Mouse (Mus musculus) embryonic facial prominence, embryonic 11.5 days (tissue): Measurements from ENCODE around the gene Rab11fip5. TPM values are rescaled to one million over a fixed set of nuclear protein-coding genes. Genes with fewer than 3 reads are reported as not detected.

Experiments
- ATAC-seq: fragments of 200-750 bp; cut with Nextera tagmentation; replicated peaks from 2 replicates; pipeline ENCODE4 v1.8.0; 2017; ENCODE audit warnings: low read depth; ENCODE audit not compliant: insufficient number of reproducible peaks, low FRiP score, low TSS enrichment
- DNase-seq: peaks from one replicate; pipeline ENCODE4 v3.0.0-alpha.2; 2015; ENCODE audit warnings: low spot score
- H3K27ac ChIP-seq: fragments of 300-500 bp; sonication (generic); replicated peaks from 2 replicates; pipeline ENCODE4 v1.5.1; 2014; ENCODE audit warnings: mild to moderate bottlenecking, low read depth, low read length, control low read depth
- H3K27me3 ChIP-seq: fragments of 300-500 bp; sonication (generic); 2 replicates; pipeline ENCODE4 v1.6.1; 2014; ENCODE audit warnings: mild to moderate bottlenecking, low read length, moderate library complexity, mixed read lengths; ENCODE audit not compliant: control insufficient read depth, insufficient read depth
- H3K36me3 ChIP-seq: fragments of 300-500 bp; sonication (generic); replicated peaks from 2 replicates; pipeline ENCODE4 v1.6.1; 2014; ENCODE audit warnings: low read depth, mild to moderate bottlenecking, low read length, moderate library complexity, mixed read lengths; ENCODE audit not compliant: control insufficient read depth, insufficient read depth
- H3K4me1 ChIP-seq: fragments of 300-500 bp; sonication (generic); 2 replicates; pipeline ENCODE4 v1.6.1; 2014; ENCODE audit warnings: low read length, mixed read lengths; ENCODE audit not compliant: control insufficient read depth, insufficient read depth
- H3K4me2 ChIP-seq: fragments of 300-500 bp; sonication (generic); 2 replicates; pipeline ENCODE4 v1.6.1; 2014; ENCODE audit warnings: low read depth, mild to moderate bottlenecking, control low read depth, low read length, moderate library complexity
- H3K4me3 ChIP-seq: fragments of 300-500 bp; sonication (generic); 2 replicates; pipeline ENCODE4 v1.5.1; 2014; ENCODE audit warnings: low read depth, low read length, control low read depth
- H3K9ac ChIP-seq: fragments of 300-500 bp; sonication (generic); replicated peaks from 2 replicates; pipeline ENCODE4 v1.6.1; 2014; ENCODE audit warnings: mild to moderate bottlenecking, control low read depth, low read length
- H3K9me3 ChIP-seq: fragments of 300-500 bp; sonication (generic); replicated peaks from 2 replicates; pipeline ENCODE4 v1.6.1; 2016; ENCODE audit warnings: mild to moderate bottlenecking, low read length, inconsistent platforms, mixed read lengths; ENCODE audit not compliant: control insufficient read depth
- WGBS: fragments of 180-500 bp; shearing (Covaris S2); extraction: QIAGEN DNeasy Blood & Tissue Kit; methylation state at CpG from one replicate; pipeline ENCODE4 v1.1.7; 2014; 5-methylcytosine and 5-hydroxymethylcytosine counted together
- polyA plus RNA-seq: library from polyadenylated mRNA; unstranded; fragments of >200 nt; fragmentation: Nextera tagmentation; extraction: Ambion mirVana; gene quantifications from 2 replicates; pipeline ENCODE4 v1.2.1, GENCODE M21; 2014

Gene Rab11fip5
- polyA plus RNA-seq, 1 experiment from 2014 or later, result 3.1 TPM

- Histone ChIP-seq H3K36me3 (no peaks in the 10 kb centered on the region), H3K4me3 (no peak overlapping the region), H3K9me3 (no peaks in the 10 kb centered on the region), H3K4me2 (no peak overlapping the region), H3K9ac (no peak overlapping the region), H3K27ac (no peak overlapping the region), H3K4me1 (no peaks in the 10 kb centered on the region), H3K27me3 (no peaks in the 10 kb centered on the region)
- no peak for DNase-seq
- no peak for ATAC-seq
- WGBS, result 91% methylated on average over 4 of the region's 4 CpGs
These were observed 10.6 kb downstream of the Rab11fip5 start for GRCm38 (mm10) chr6:85363906-85364260.

GRCm38 (mm10) chr6:85363231-85363905 lies 11.1 kb downstream of the Rab11fip5 start:
- WGBS, result 84% methylated on average over 5 of the region's 5 CpGs
- Histone ChIP-seq H3K4me3 (no peak overlapping the region), H3K9me3 (no peaks in the 10 kb centered on the region), H3K27ac (no peak overlapping the region), H3K4me1 (no peaks in the 10 kb centered on the region), H3K36me3 (no peaks in the 10 kb centered on the region), H3K9ac (no peak overlapping the region), H3K27me3 (no peaks in the 10 kb centered on the region), H3K4me2 (no peak overlapping the region)
- no peak for DNase-seq
- ATAC-seq, result no peak

- ATAC-seq (no peak), DNase-seq (no peak)
- Histone ChIP-seq H3K4me3 (no peak overlapping the region), H3K9me3 (no peaks in the 10 kb centered on the region), H3K9ac (no peak overlapping the region), H3K4me2 (no peak overlapping the region), H3K36me3 (no peaks in the 10 kb centered on the region), H3K27me3 (no peaks in the 10 kb centered on the region), H3K27ac (no peak overlapping the region), H3K4me1 (no peaks in the 10 kb centered on the region)
- 81% methylated on average over 5 of the region's 5 CpGs for WGBS
These were observed 11.8 kb downstream of the Rab11fip5 start for GRCm38 (mm10) chr6:85362610-85363009.

GRCm38 (mm10) chr6:85360311-85360710 lies 14.1 kb downstream of the Rab11fip5 start:
- no peaks in the 10 kb centered on the region for H3K9me3 ChIP-seq
- no peak for ATAC-seq
- no peaks in the 10 kb centered on the region for H3K36me3 ChIP-seq
- no peak overlapping the region for H3K27ac ChIP-seq
- no peak overlapping the region for H3K4me3 ChIP-seq
- H3K9ac ChIP-seq, result no peak overlapping the region
- no peaks in the 10 kb centered on the region for H3K27me3 ChIP-seq
- H3K4me2 ChIP-seq, result no peak overlapping the region
- WGBS, result 81% methylated on average over 5 of the region's 5 CpGs
- DNase-seq, result no peak
- H3K4me1 ChIP-seq, result no peaks in the 10 kb centered on the region

GRCm38 (mm10) chr6:85358877-85359276 lies 15.6 kb downstream of the Rab11fip5 start:
- Histone ChIP-seq H3K4me3 (no peak overlapping the region), H3K27me3 (no peaks in the 10 kb centered on the region), H3K27ac (no peak overlapping the region), H3K9me3 (no peaks in the 10 kb centered on the region), H3K4me2 (no peak overlapping the region), H3K36me3 (no peaks in the 10 kb centered on the region), H3K4me1 (no peaks in the 10 kb centered on the region), H3K9ac (no peak overlapping the region)
- WGBS, result 83% methylated on average over 1 of the region's 1 CpGs
- ATAC-seq, result no peak
- no peak for DNase-seq

GRCm38 (mm10) chr6:85356682-85357465 lies 17.6 kb downstream of the Rab11fip5 start:
- DNase-seq, result no peak
- ATAC-seq, result no peak
- Histone ChIP-seq H3K9me3 (no peaks in the 10 kb centered on the region), H3K36me3 (no peaks in the 10 kb centered on the region), H3K4me2 (no peak overlapping the region), H3K27me3 (no peaks in the 10 kb centered on the region), H3K4me3 (no peak overlapping the region), H3K27ac (no peak overlapping the region), H3K9ac (no peak overlapping the region), H3K4me1 (no peaks in the 10 kb centered on the region)
- WGBS, result 62% methylated on average over 4 of the region's 4 CpGs

- ATAC-seq (no peak), DNase-seq (no peak)
- Histone ChIP-seq H3K36me3 (no peaks in the 10 kb centered on the region), H3K27ac (no peak overlapping the region), H3K9ac (no peak overlapping the region), H3K4me3 (no peak overlapping the region), H3K9me3 (no peaks in the 10 kb centered on the region), H3K27me3 (no peaks in the 10 kb centered on the region), H3K4me2 (no peak overlapping the region), H3K4me1 (no peaks in the 10 kb centered on the region)
- 95% methylated on average over 2 of the region's 2 CpGs for WGBS
These were observed 18.7 kb downstream of the Rab11fip5 start for GRCm38 (mm10) chr6:85355753-85356152.

- no peak for DNase-seq
These were observed 19.7 kb downstream of the Rab11fip5 start for GRCm38 (mm10) chr6:85354709-85355108.

More at GRCm38 (mm10) chr6:85354709-85355108, 19.7 kb downstream of the Rab11fip5 start:
- no peaks in the 10 kb centered on the region for H3K27me3 ChIP-seq
- 75% methylated on average over 6 of the region's 6 CpGs for WGBS
- no peaks in the 10 kb centered on the region for H3K9me3 ChIP-seq
- H3K9ac ChIP-seq, result no peak overlapping the region
- no peak overlapping the region for H3K4me2 ChIP-seq
- H3K27ac ChIP-seq, result no peak overlapping the region
- H3K36me3 ChIP-seq, result no peaks in the 10 kb centered on the region
- H3K4me1 ChIP-seq, result no peaks in the 10 kb centered on the region
- no peak overlapping the region for H3K4me3 ChIP-seq
- no peak for ATAC-seq
